30 mouse cellular contexts compared by ENCODE assay signal in genomic region chr1:86161061-86161460, GRCm38 (mm10). TPM values are rescaled to one million over a fixed set of nuclear protein-coding genes. Genes with fewer than 3 reads are reported as not detected.
DNase-seq lines count a peak whose midpoint lies in the region; ATAC-seq and TF ChIP-seq lines count a peak whose summit lies in the region.
"Had no signal": no experiment of that assay in that cellular context is flagged by ENCODE, and none has a peak within 500 bp of the region (broad histone marks: within the 10 kb centered on the region; RNA-seq: fewer than 3 reads in every experiment).

No protein-coding gene starts in this region.

- WGBS in liver, embryonic 11.5 days: 58% methylated on average over 5 of the region's 5 CpGs
- WGBS in liver, postnatal 0 days (ENCODE audit: insufficient replicate concordance): 57% methylated on average over 5 of the region's 5 CpGs

- peak; percentile 90 for ATAC-seq in liver, embryonic 11.5 days (replicated peaks; ENCODE audit: low FRiP score)
- ATAC-seq in liver, postnatal 0 days: peak; percentile 89
- no peak for ATAC-seq in cerebellum, adult (ENCODE audit: insufficient number of reproducible peaks, low FRiP score, low TSS enrichment)
- ATAC-seq: CD4-positive, CD25-positive, alpha-beta regulatory T cell, adult 4 months; forebrain, embryonic 15.5 days; hindbrain, embryonic 16.5 days; intestine, postnatal 0 days; Patski had no signal

- no peaks in the 10 kb centered on the region for H3K79me2 ChIP-seq in MEL (ENCODE audit: control insufficient read depth, insufficient read depth, low read length, poor library complexity)

- peaks cover 9 to 13% of the 10 kb centered on the region in 2 experiments; a peak in 3 of 4 replicates for H3K4me1 ChIP-seq in MEL (ENCODE audit: control insufficient read depth in 1 of 2, insufficient read depth in 2 of 2, low read length in 2 of 2)
- H3K4me1 ChIP-seq in liver, embryonic 11.5 days (replicated peaks; ENCODE audit: control insufficient read depth, insufficient read depth, low read length): peaks cover 14% of the 10 kb centered on the region
- H3K4me1 ChIP-seq in liver, postnatal 0 days (ENCODE audit: insufficient read depth): peaks cover 10% of the 10 kb centered on the region; the same call in 1 of the 2 replicates
- H3K4me1 ChIP-seq: forebrain, embryonic 15.5 days; kidney, embryonic 15.5 days; limb, embryonic 15.5 days had no signal

- peak; percentile 52 for DNase-seq in MEL (ENCODE audit: low read depth, low spot score)
- DNase-seq in c-Kit-positive CD71-positive TER-119-positive erythroid progenitor cells, embryonic 14.5 days (ENCODE audit: low spot score): peak; percentile 73
- no peak for DNase-seq in liver, embryonic 11.5 days (ENCODE audit: low spot score)
- peak; percentile 50 for DNase-seq in liver, postnatal 0 days
- no peak for DNase-seq in cerebellum, adult 9-10 months
- DNase-seq in layer of hippocampus, adult 18-20 months (ENCODE audit: low spot score in 2 of 2): no peak
- DNase-seq in embryo, embryonic 10 days (ENCODE audit: low spot score): no peak
- DNase-seq: adrenal gland, adult 2 months; cerebellum, adult 9-11 months; gastrocnemius, postnatal 14 days; heart, adult 11 months; kidney, postnatal 36 days; thymus, adult 18-20 months; thymus, postnatal 4 days had no signal

- H3K27ac ChIP-seq in MEL (ENCODE audit: control insufficient read depth, low read depth, low read length): peak overlapping the region; percentile 48; the same call in 1 of the 2 replicates
- peak overlapping the region; percentile 76 for H3K27ac ChIP-seq in liver, embryonic 11.5 days (ENCODE audit: low read depth, low read length)
- peak overlapping the region; percentile 76 for H3K27ac ChIP-seq in liver, postnatal 0 days (ENCODE audit: low read depth)
- H3K27ac ChIP-seq: forebrain, embryonic 15.5 days; hindbrain, embryonic 10.5 days; kidney, embryonic 15.5 days; limb, embryonic 15.5 days; macrophage had no signal

- no peak for TF ChIP-seq RAD21 in MEL (IDR thresholded peaks at IDR 0.05; ENCODE audit: low read depth, low read length)

- no peaks in the 10 kb centered on the region for H3K9me3 ChIP-seq in MEL (replicated peaks; ENCODE audit: insufficient read depth, low read length)
- H3K9me3 ChIP-seq in liver, embryonic 11.5 days (ENCODE audit: control insufficient read depth, low read length): no peaks in the 10 kb centered on the region
- no peaks in the 10 kb centered on the region for H3K9me3 ChIP-seq in liver, postnatal 0 days (ENCODE audit: low read length)
- H3K9me3 ChIP-seq: forebrain, embryonic 15.5 days; hindbrain, embryonic 10.5 days; kidney, embryonic 15.5 days; limb, embryonic 15.5 days had no signal

- H3K4me3 ChIP-seq in MEL (ENCODE audit: control insufficient read depth in 1 of 2, insufficient read depth in 1 of 2, low read depth in 2 of 2, low read length in 2 of 2): no peak overlapping the region
- no peak overlapping the region for H3K4me3 ChIP-seq in liver, embryonic 11.5 days (ENCODE audit: low read depth, low read length)
- H3K4me3 ChIP-seq in liver, postnatal 0 days (ENCODE audit: low read depth, low read length): no peak overlapping the region
- H3K4me3 ChIP-seq: forebrain, embryonic 15.5 days; hindbrain, embryonic 10.5 days; kidney, embryonic 15.5 days; limb, embryonic 15.5 days had no signal

- no peak for TF ChIP-seq CTCF in MEL (IDR thresholded peaks at IDR 0.05 in 2 of 3, conservative IDR thresholded peaks at IDR 0.05 in 1 of 3; ENCODE audit: control insufficient read depth in 1 of 3, insufficient read depth in 1 of 3, low read depth in 2 of 3, low read length in 3 of 3, poor library complexity in 1 of 3, severe bottlenecking in 1 of 3)
- TF ChIP-seq CTCF in liver, postnatal 0 days (IDR thresholded peaks at IDR 0.05; ENCODE audit: low read depth): no peak

- peaks cover 7 to 9% of the 10 kb centered on the region in 2 experiments; a peak in 3 of 4 replicates for H3K36me3 ChIP-seq in MEL (ENCODE audit: control insufficient read depth in 1 of 2, insufficient read depth in 2 of 2, low read length in 2 of 2)
- H3K36me3 ChIP-seq in liver, embryonic 11.5 days (ENCODE audit: control insufficient read depth, insufficient read depth, low read length): peaks cover 9% of the 10 kb centered on the region
- peaks cover 12% of the 10 kb centered on the region for H3K36me3 ChIP-seq in liver, postnatal 0 days (replicated peaks; ENCODE audit: insufficient read depth, low read length)

- no peaks in the 10 kb centered on the region for H3K27me3 ChIP-seq in MEL (ENCODE audit: control insufficient read depth in 1 of 2, insufficient read depth in 2 of 2, low read length in 2 of 2)
- H3K27me3 ChIP-seq in liver, embryonic 11.5 days (replicated peaks; ENCODE audit: control insufficient read depth, insufficient read depth, low read length): no peaks in the 10 kb centered on the region
- no peaks in the 10 kb centered on the region for H3K27me3 ChIP-seq in liver, postnatal 0 days (ENCODE audit: insufficient read depth, low read length)
- H3K27me3 ChIP-seq: forebrain, embryonic 15.5 days; kidney, embryonic 15.5 days; limb, embryonic 15.5 days; Patski had no signal

- TF ChIP-seq POLR2A in MEL (IDR thresholded peaks at IDR 0.05; ENCODE audit: control insufficient read depth in 1 of 2, insufficient read depth in 1 of 2, low read depth in 1 of 2, low read length in 2 of 2, poor library complexity in 1 of 2): no peak

- TF ChIP-seq EP300 in MEL (IDR thresholded peaks at IDR 0.05; ENCODE audit: low read depth in 1 of 2, low read length in 2 of 2): peak; percentile 60 to 83
- peak; percentile 95 for TF ChIP-seq EP300 in liver, postnatal 0 days (IDR thresholded peaks at IDR 0.05; ENCODE audit: low read depth)

- peak overlapping the region; percentile 34 for H3K4me2 ChIP-seq in liver, embryonic 11.5 days
- peak overlapping the region; percentile 54 for H3K4me2 ChIP-seq in liver, postnatal 0 days (ENCODE audit: low read depth, low read length)
- H3K4me2 ChIP-seq: forebrain, embryonic 15.5 days; heart, embryonic 11.5 days; kidney, embryonic 15.5 days; limb, embryonic 15.5 days; midbrain, embryonic 11.5 days had no signal

- no peak overlapping the region for H3K9ac ChIP-seq in MEL (ENCODE audit: control insufficient read depth, low read depth, low read length, poor library complexity, severe bottlenecking)
- H3K9ac ChIP-seq in liver, embryonic 11.5 days (ENCODE audit: low read depth, low read length): 0 out of 2 replicates have a peak overlapping the region, but pooled peaks have one; percentile 10
- no peak overlapping the region for H3K9ac ChIP-seq in liver, postnatal 0 days (replicated peaks)
- H3K9ac ChIP-seq: forebrain, embryonic 15.5 days; kidney, embryonic 15.5 days; limb, embryonic 15.5 days had no signal

TF ChIP-seq in MEL, 35 proteins besides CTCF, POLR2A, EP300 and RAD21 (continues in another document):
- TF ChIP-seq ZNF384 (IDR thresholded peaks at IDR 0.05; ENCODE audit: low read depth, low read length) (no peak), POLR2AphosphoS5 (IDR thresholded peaks at IDR 0.05; ENCODE audit: borderline replicate concordance, low read depth, low read length) (no peak), ZKSCAN1 (IDR thresholded peaks at IDR 0.05; ENCODE audit: low read depth, low read length) (no peak), CHD2 (IDR thresholded peaks at IDR 0.05; ENCODE audit: low read length) (no peak), TBP (IDR thresholded peaks at IDR 0.05; ENCODE audit: low read depth, low read length) (no peak), UBTF (IDR thresholded peaks at IDR 0.05; ENCODE audit: borderline replicate concordance, insufficient read depth, low read depth, low read length) (no peak), RCOR1 (IDR thresholded peaks at IDR 0.05; ENCODE audit: low read depth, low read length) (peak; percentile 67), MYB (IDR thresholded peaks at IDR 0.05; ENCODE audit: low read depth, low read length) (0 out of 2 replicates have a peak, but pooled peaks have one; percentile 35), TAL1 (IDR thresholded peaks at IDR 0.05; ENCODE audit: low read length) (no peak), NELFE (IDR thresholded peaks at IDR 0.05; ENCODE audit: low read depth, low read length) (no peak), BHLHE40 (IDR thresholded peaks at IDR 0.05; ENCODE audit: borderline replicate concordance, low read depth, low read length) (no peak), E2F4 (IDR thresholded peaks at IDR 0.05; ENCODE audit: borderline replicate concordance, low read depth, low read length) (no peak), SIN3A (IDR thresholded peaks at IDR 0.05; ENCODE audit: low read length) (no peak), KAT2A (conservative IDR thresholded peaks at IDR 0.05; ENCODE audit: low read depth, low read length) (no peak), MEF2A (IDR thresholded peaks at IDR 0.05; ENCODE audit: extremely low read depth, insufficient replicate concordance, low read depth, low read length, poor library complexity, severe bottlenecking) (peak; percentile 42; the same call in 1 of the 2 replicates), GATA1 (IDR thresholded peaks at IDR 0.05; ENCODE audit: low read depth, low read length) (peak; percentile 62), MXI1 (IDR thresholded peaks at IDR 0.05; ENCODE audit: low read depth, low read length) (peak; percentile 43; the same call in 1 of the 2 replicates)

RNA-seq across cellular contexts. Expression of gene Armc9, which starts 6.5 kb away (rescaled TPM):
- total RNA-seq in MEL (2012; rRNA removed): 5.9 and 7.2 TPM in 2 replicates
- 10 to 100 TPM in 1 of 2 experiments, not detected in 1; 12.0 TPM for polyA plus RNA-seq in MEL (2012; ENCODE audit: insufficient read depth in 1 of 2, insufficient read length in 2 of 2, low read depth in 1 of 2, low replicate concordance in 2 of 2, missing spikeins in 1 of 2)
- 20.9 and 28.7 TPM in 2 replicates for polyA plus RNA-seq in liver, embryonic 11.5 days (2014; fragmentation: Nextera tagmentation; extraction: Ambion mirVana)
- 4.7 and 5.0 TPM in 2 replicates for polyA plus RNA-seq in liver, postnatal 0 days (2015; fragmentation: Nextera tagmentation; extraction: Ambion mirVana)
- total RNA-seq in layer of hippocampus, adult 18-20 months (2021): 10 to 100 TPM; 34.5 to 35.6 TPM

RNA-seq across cellular contexts. Expression of gene Gm21972, which starts 27.6 kb away (rescaled TPM):
- total RNA-seq in MEL (2012; rRNA removed): 0.26 and 0.65 TPM in 2 replicates
- 10 to 100 TPM in 1 of 2 experiments, not detected in 1; 52.7 TPM for polyA plus RNA-seq in MEL (2012; ENCODE audit: insufficient read depth in 1 of 2, insufficient read length in 2 of 2, low read depth in 1 of 2, low replicate concordance in 2 of 2, missing spikeins in 1 of 2)
- polyA plus RNA-seq in liver, embryonic 11.5 days (2014; fragmentation: Nextera tagmentation; extraction: Ambion mirVana): not detected in 2 replicates
- polyA plus RNA-seq in liver, postnatal 0 days (2015; fragmentation: Nextera tagmentation; extraction: Ambion mirVana): not detected in 2 replicates
- total RNA-seq in layer of hippocampus, adult 18-20 months (2021): 1 to 10 TPM; 5.2 to 6.1 TPM
- total RNA-seq: neutrophil, adult 5-6 weeks had no signal
- polyA plus RNA-seq: CD4-positive, CD25-positive, alpha-beta regulatory T cell, adult 4 months; heart, embryonic 11.5 days; heart, postnatal 0 days; hindbrain, embryonic 10.5 days; kidney, embryonic 15.5 days; lung, embryonic 16.5 days had no signal

RNA-seq across cellular contexts. Expression of gene Htr2b, which starts 49.3 kb away (rescaled TPM):
- 0.07 and 0.15 TPM in 2 replicates for total RNA-seq in MEL (2012; rRNA removed)
- polyA plus RNA-seq in MEL (2012; ENCODE audit: insufficient read depth in 1 of 2, insufficient read length in 2 of 2, low read depth in 1 of 2, low replicate concordance in 2 of 2, missing spikeins in 1 of 2): under 1 TPM in 1 of 2 experiments, not detected in 1; 0.22 TPM
- 0.23 and 0.26 TPM in 2 replicates for polyA plus RNA-seq in liver, embryonic 11.5 days (2014; fragmentation: Nextera tagmentation; extraction: Ambion mirVana)
- not detected in 2 replicates for polyA plus RNA-seq in liver, postnatal 0 days (2015; fragmentation: Nextera tagmentation; extraction: Ambion mirVana)
- not detected for total RNA-seq in layer of hippocampus, adult 18-20 months (2021)
- total RNA-seq: left cerebral cortex, postnatal 36 days; neutrophil, adult 5-6 weeks had no signal

Comparison
In these comparisons a context has a peak if more than half of its experiments do, and no peak if none do; other contexts are left out.
1. DNase-seq: peak in MEL (single experiment), c-Kit-positive CD71-positive TER-119-positive erythroid progenitor cells, embryonic 14.5 days (single experiment) and liver, postnatal 0 days (single experiment); none in liver, embryonic 11.5 days (single experiment), cerebellum, adult 9-10 months (single experiment), layer of hippocampus, adult 18-20 months (0 of 2) and embryo, embryonic 10 days (single experiment).
2. Peak in every context shown above with its lines, with median percentiles within 50 percentile points of each other: H3K27ac ChIP-seq.